Mouse (Mus musculus) stomach, embryonic 15.5 days (tissue): Measurements from ENCODE around the gene Tas2r106. TPM values are rescaled to one million over a fixed set of nuclear protein-coding genes. Genes with fewer than 3 reads are reported as not detected.

Experiments used
- ATAC-seq: fragments of 200-750 bp; cut with Nextera tagmentation; 2 replicates; pipeline ENCODE4 v1.8.0; 2017; ENCODE audit warnings: low read depth, moderate number of reproducible peaks, moderate TSS enrichment; ENCODE audit not compliant: insufficient read depth, low FRiP score
- H3K27ac ChIP-seq: fragments of 300-500 bp; sonication (generic); 2 replicates; pipeline ENCODE4 v1.5.1; 2015; ENCODE audit warnings: mild to moderate bottlenecking, inconsistent platforms
- H3K27me3 ChIP-seq: fragments of 300-500 bp; sonication (generic); replicated peaks from 2 replicates; pipeline ENCODE4 v1.6.1; 2015; ENCODE audit warnings: inconsistent platforms
- H3K36me3 ChIP-seq: fragments of 300-500 bp; sonication (generic); 2 replicates; pipeline ENCODE4 v1.6.1; 2015; ENCODE audit warnings: inconsistent platforms
- H3K4me1 ChIP-seq: fragments of 300-500 bp; sonication (generic); 2 replicates; pipeline ENCODE4 v1.6.1; 2015; ENCODE audit warnings: inconsistent platforms
- H3K4me2 ChIP-seq: fragments of 300-500 bp; sonication (generic); 2 replicates; pipeline ENCODE4 v1.6.1; 2015; ENCODE audit warnings: mild to moderate bottlenecking, inconsistent platforms
- H3K4me3 ChIP-seq: fragments of 300-500 bp; sonication (generic); replicated peaks from 2 replicates; pipeline ENCODE4 v1.5.1; 2015; ENCODE audit warnings: inconsistent platforms
- H3K9ac ChIP-seq: fragments of 300-500 bp; sonication (generic); 2 replicates; pipeline ENCODE4 v1.6.1; 2015; ENCODE audit warnings: inconsistent platforms
- H3K9me3 ChIP-seq: fragments of 300-500 bp; sonication (generic); 2 replicates; pipeline ENCODE4 v1.6.1; 2016; ENCODE audit warnings: inconsistent platforms
- WGBS: fragments of 180-500 bp; shearing (Covaris S2); methylation state at CpG from one replicate; pipeline ENCODE4 v1.1.7; 2015; 5-methylcytosine and 5-hydroxymethylcytosine counted together
- polyA plus RNA-seq: library from polyadenylated mRNA; unstranded; fragments of >200 nt; fragmentation: Nextera tagmentation; extraction: Ambion mirVana; gene quantifications from 2 replicates; pipeline ENCODE4 v1.2.1, GENCODE M21; 2015

Gene Tas2r106
- not detected in 2 replicates for polyA plus RNA-seq

DNA sequence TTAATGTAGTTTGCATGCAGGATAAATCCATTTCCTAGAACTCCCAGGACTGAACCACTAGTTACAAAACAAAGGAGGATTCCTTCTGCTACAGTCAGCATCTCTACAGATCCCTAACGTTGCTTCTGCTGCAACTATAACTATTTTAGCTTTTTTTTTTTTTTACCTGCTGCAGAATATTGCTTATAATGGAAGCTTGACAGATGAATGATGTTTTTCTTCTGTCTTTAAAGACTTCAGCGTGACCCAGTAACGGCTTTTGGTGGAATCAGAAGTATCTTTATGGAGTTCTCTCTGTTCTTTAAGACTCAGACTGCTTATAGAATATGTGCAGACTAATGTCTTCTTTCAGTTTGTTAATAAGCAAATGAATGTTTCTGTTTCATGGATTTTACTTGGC is at the start of gene Tas2r106:
Gene Tas2r106, minus strand, starts transcription at position 101 of the 400 bp plus-strand sequence.
- Histone ChIP-seq H3K9me3 (no peaks in the 10 kb centered on the region), H3K4me1 (no peaks in the 10 kb centered on the region), H3K27me3 (no peaks in the 10 kb centered on the region), H3K4me2 (no peak within 1 kb of the TSS), H3K9ac (no peak within 1 kb of the TSS), H3K27ac (no peak within 1 kb of the TSS), H3K36me3 (no peaks in the 10 kb centered on the region), H3K4me3 (no peak within 1 kb of the TSS)
- WGBS: 67% methylated on average over 3 of the region's 3 CpGs
- no peak for ATAC-seq

DNA sequence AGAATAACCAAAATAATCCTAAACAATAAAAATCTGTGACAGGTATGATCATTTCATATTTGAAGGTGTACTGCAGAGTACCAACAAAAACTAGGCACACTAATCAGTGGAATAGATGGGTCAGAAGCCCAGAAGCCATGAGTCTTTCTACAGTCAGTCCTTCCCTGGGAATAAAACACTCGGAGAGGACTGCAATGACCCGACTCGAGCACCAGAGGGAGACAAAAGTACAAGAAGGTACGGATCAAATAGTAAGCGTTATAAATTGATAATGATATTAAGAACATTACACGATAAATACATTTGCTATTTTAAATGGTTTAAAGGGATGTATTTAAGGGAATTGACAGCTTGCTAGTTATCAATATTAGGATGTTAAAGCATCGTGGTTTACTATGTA is 34.1 kb upstream of the Tas2r106 start:
- H3K27ac ChIP-seq: no peak overlapping the region
- H3K9me3 ChIP-seq: no peaks in the 10 kb centered on the region
- H3K36me3 ChIP-seq: no peaks in the 10 kb centered on the region
- no peak overlapping the region for H3K9ac ChIP-seq
- no peak overlapping the region for H3K4me3 ChIP-seq
- 40% methylated on average over 7 of the region's 7 CpGs for WGBS
- no peak overlapping the region for H3K4me2 ChIP-seq
- no peaks in the 10 kb centered on the region for H3K4me1 ChIP-seq
- H3K27me3 ChIP-seq: no peaks in the 10 kb centered on the region
- ATAC-seq: no peak

DNA sequence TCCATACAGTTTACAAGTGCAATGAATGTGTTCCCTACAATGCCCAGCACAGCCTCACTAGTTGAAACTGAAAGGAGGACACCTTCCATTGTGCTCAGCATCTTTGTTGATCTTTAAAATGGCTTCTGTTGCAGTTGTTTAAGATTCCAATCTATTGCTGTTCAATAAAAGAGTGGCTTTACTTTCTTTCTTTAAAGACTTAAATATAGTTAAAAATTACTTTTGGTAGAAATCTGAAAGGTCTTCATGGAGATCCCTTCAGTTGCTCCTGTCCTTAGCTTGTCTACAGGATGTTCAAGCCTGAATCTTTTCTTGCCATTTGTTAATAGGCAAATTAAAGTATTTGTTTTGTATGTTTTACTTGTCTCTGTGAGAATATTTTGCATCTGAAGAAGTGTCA is 11.3 kb upstream of the Tas2r106 start, which contains the start of gene Tas2r114:
Gene Tas2r114, minus strand, starts transcription at position 101 of the 400 bp plus-strand sequence.
- no peaks in the 10 kb centered on the region for H3K36me3 ChIP-seq
- H3K9ac ChIP-seq: no peak within 1 kb of the TSS
- no peak for ATAC-seq
- no peaks in the 10 kb centered on the region for H3K9me3 ChIP-seq
- no peak within 1 kb of the TSS for H3K4me2 ChIP-seq
- no peaks in the 10 kb centered on the region for H3K4me1 ChIP-seq
- H3K27ac ChIP-seq: no peak within 1 kb of the TSS
- H3K27me3 ChIP-seq: no peaks in the 10 kb centered on the region
- no peak within 1 kb of the TSS for H3K4me3 ChIP-seq

DNA sequence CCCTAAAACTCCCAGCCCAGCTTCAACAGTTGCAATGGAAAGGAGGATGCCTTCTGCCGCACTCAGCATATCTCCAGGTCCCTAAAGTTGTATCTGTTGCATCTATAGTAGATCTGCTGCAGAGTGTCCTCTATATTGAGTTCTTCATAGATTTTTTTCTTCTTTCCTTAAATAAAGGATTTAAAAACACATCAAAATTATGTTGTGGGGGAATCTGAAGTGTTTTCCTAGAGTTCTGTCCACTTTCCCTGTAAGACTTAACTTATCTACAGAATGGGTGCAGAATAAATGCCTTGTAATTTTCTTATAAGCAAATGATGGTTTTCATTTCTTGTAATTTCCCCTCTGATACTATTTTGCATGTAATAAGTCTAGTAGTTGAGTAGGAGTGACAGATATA is 8.7 kb upstream of the Tas2r106 start, which contains the start of gene Tas2r105:
Gene Tas2r105, minus strand, starts transcription at position 101 of the 400 bp plus-strand sequence.
- Histone ChIP-seq H3K4me1 (no peaks in the 10 kb centered on the region), H3K27me3 (no peaks in the 10 kb centered on the region), H3K9me3 (no peaks in the 10 kb centered on the region), H3K9ac (no peak within 1 kb of the TSS), H3K36me3 (no peaks in the 10 kb centered on the region), H3K4me2 (no peak within 1 kb of the TSS), H3K27ac (no peak within 1 kb of the TSS), H3K4me3 (no peak within 1 kb of the TSS)
- WGBS: 81% methylated on average over 1 of the region's 1 CpGs
- ATAC-seq: no peak

DNA sequence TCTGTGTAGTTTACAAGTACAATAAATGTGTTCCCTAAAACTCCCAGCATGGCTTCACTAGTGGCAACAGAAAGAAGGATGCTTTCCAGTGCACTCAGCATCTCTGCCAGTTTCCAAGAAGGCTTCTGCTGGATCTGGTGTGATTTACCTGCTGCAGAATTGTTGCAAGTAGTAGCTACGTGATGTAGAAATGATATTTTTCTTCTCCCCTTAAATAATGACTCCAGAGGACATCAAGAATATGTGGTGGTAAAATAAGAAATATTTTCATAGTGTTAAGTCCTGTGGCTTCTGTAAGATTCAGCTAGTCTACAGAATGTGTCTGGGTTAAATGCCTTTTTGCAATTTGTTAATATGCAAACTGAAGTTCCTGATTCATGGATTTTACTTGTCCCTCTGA is 7.0 kb upstream of the Tas2r106 start, which contains the start of gene Tas2r104:
Gene Tas2r104, minus strand, starts transcription at position 101 of the 400 bp plus-strand sequence.
- 77% methylated on average over 1 of the region's 1 CpGs for WGBS
- H3K27ac ChIP-seq: no peak within 1 kb of the TSS
- no peaks in the 10 kb centered on the region for H3K4me1 ChIP-seq
- no peaks in the 10 kb centered on the region for H3K27me3 ChIP-seq
- H3K4me2 ChIP-seq: no peak within 1 kb of the TSS
- H3K36me3 ChIP-seq: no peaks in the 10 kb centered on the region
- H3K4me3 ChIP-seq: no peak within 1 kb of the TSS
- no peak for ATAC-seq
- no peaks in the 10 kb centered on the region for H3K9me3 ChIP-seq
- no peak within 1 kb of the TSS for H3K9ac ChIP-seq

DNA sequence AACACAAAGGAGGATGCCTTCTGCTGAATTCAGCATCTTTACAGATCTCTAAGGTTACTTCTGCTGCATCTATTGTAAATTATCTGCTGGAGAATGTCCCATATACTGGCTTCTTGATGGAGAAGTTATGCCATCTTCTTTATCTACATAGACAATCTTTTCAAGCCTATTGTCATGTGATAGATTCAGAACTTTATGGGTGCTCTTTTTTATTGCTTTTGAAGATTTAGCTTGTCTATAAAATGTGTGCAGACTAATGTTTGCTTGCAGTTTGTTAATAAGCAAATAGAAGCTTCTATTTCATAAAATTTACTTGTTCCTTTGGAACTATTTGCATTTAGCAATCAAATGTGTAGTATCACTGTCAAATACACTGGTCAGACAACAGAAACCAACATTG is 18.6 kb downstream of the Tas2r106 start, which contains the start of gene Tas2r107:
Gene Tas2r107, minus strand, starts transcription at position 101 of the 400 bp plus-strand sequence.
- Histone ChIP-seq H3K9ac (no peak within 1 kb of the TSS), H3K4me1 (no peaks in the 10 kb centered on the region), H3K4me2 (no peak within 1 kb of the TSS), H3K4me3 (no peak within 1 kb of the TSS), H3K27ac (no peak within 1 kb of the TSS), H3K9me3 (no peaks in the 10 kb centered on the region), H3K27me3 (no peaks in the 10 kb centered on the region), H3K36me3 (no peaks in the 10 kb centered on the region)
- no peak for ATAC-seq

DNA sequence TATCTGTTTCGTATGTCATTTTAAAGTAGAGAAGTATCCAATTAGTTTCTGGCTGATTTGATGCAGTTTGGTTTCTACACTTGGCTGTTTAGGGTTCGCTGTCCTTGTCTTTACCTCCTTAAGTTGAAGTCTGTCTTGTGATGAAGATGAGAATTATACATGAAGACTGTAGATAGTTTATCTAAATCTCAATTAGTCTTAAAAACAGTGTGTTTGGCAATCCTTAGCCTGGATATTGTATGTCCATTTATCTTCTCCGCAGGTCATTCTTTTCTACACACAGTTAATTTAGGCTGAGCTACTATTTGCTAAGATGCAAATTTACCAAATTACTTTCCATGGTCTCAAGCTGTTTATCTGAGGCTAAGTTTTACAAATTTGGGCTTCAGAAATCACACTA is 47.9 kb downstream of the Tas2r106 start, which contains the start of gene Tas2r130:
Gene Tas2r130, minus strand, starts transcription at position 101 of the 400 bp plus-strand sequence.
- Histone ChIP-seq H3K36me3 (no peaks in the 10 kb centered on the region), H3K4me3 (no peak within 1 kb of the TSS), H3K9me3 (no peaks in the 10 kb centered on the region), H3K27me3 (no peaks in the 10 kb centered on the region), H3K4me2 (no peak within 1 kb of the TSS), H3K27ac (no peak within 1 kb of the TSS), H3K9ac (no peak within 1 kb of the TSS), H3K4me1 (no peaks in the 10 kb centered on the region)
- no peak for ATAC-seq
- 76% methylated on average over 3 of the region's 3 CpGs for WGBS

Other genes starting within 250 kb of the Tas2r106 start
- gene 5430401F13Rik, start 192.5 kb downstream of the Tas2r106 start, polyA plus RNA-seq: not detected in 2 replicates
- gene Gm6619, start 192.5 kb downstream of the Tas2r106 start, polyA plus RNA-seq: not detected in 2 replicates
- not detected in 2 replicates for gene Tas2r130, start 48.0 kb downstream of the Tas2r106 start, polyA plus RNA-seq
- gene Tas2r107, start 18.7 kb downstream of the Tas2r106 start, polyA plus RNA-seq: not detected in 2 replicates
- not detected in 2 replicates for gene Tas2r104, start 6.9 kb upstream of the Tas2r106 start, polyA plus RNA-seq
- not detected in 2 replicates for gene Tas2r105, start 8.6 kb upstream of the Tas2r106 start, polyA plus RNA-seq
- not detected in 2 replicates for gene Tas2r114, start 11.2 kb upstream of the Tas2r106 start, polyA plus RNA-seq